Comparison of ENCODE assay signal across 13 mouse cellular contexts in genomic region chr3:108851996-108852697, GRCm38 (mm10). TPM values are rescaled to one million over a fixed set of nuclear protein-coding genes. Genes with fewer than 3 reads are reported as not detected.
DNase-seq lines count a peak whose midpoint lies in the region; ATAC-seq and TF ChIP-seq lines count a peak whose summit lies in the region.
"Had no signal": no experiment of that assay in that cellular context is flagged by ENCODE, and none has a peak within 500 bp of the region (broad histone marks: within the 10 kb centered on the region; RNA-seq: fewer than 3 reads in every experiment).

No protein-coding gene starts in this region.

- TF ChIP-seq EP300 in lung, postnatal 0 days (IDR thresholded peaks at IDR 0.05) = no peak

- 0 out of 2 replicates have a peak overlapping the region, but pooled peaks have one; percentile 1 for H3K27ac ChIP-seq in hindbrain, embryonic 13.5 days
- H3K27ac ChIP-seq in hindbrain, embryonic 14.5 days = no peak overlapping the region
- H3K27ac ChIP-seq in lung, embryonic 14.5 days (ENCODE audit: low read depth) = no peak overlapping the region
- H3K27ac ChIP-seq in lung, postnatal 0 days (ENCODE audit: low read length) = no peak overlapping the region
- peak overlapping the region; percentile 44; the same call in 1 of the 2 replicates for H3K27ac ChIP-seq in brown adipose tissue, adult 24 weeks (replicated peaks; ENCODE audit: low read depth, low read length)
- H3K27ac ChIP-seq: forebrain, embryonic 12.5 days; liver, embryonic 14.5 days had no signal

- H3K36me3 ChIP-seq in hindbrain, embryonic 13.5 days = no peaks in the 10 kb centered on the region
- H3K36me3 ChIP-seq in hindbrain, embryonic 14.5 days (replicated peaks; ENCODE audit: control insufficient read depth, insufficient read depth) = no peaks in the 10 kb centered on the region
- H3K36me3 ChIP-seq in lung, embryonic 14.5 days (ENCODE audit: insufficient read depth) = no peaks in the 10 kb centered on the region
- H3K36me3 ChIP-seq in lung, postnatal 0 days (ENCODE audit: insufficient read depth, low read length) = no peaks in the 10 kb centered on the region
- H3K36me3 ChIP-seq: forebrain, embryonic 12.5 days had no signal

- H3K4me2 ChIP-seq in hindbrain, embryonic 13.5 days = no peak overlapping the region
- no peak overlapping the region for H3K4me2 ChIP-seq in hindbrain, embryonic 14.5 days (replicated peaks)
- H3K4me2 ChIP-seq in lung, embryonic 14.5 days = no peak overlapping the region
- no peak overlapping the region for H3K4me2 ChIP-seq in lung, postnatal 0 days (replicated peaks; ENCODE audit: low read depth, low read length)
- H3K4me2 ChIP-seq: forebrain, embryonic 12.5 days had no signal

- no peaks in the 10 kb centered on the region for H3K9me3 ChIP-seq in hindbrain, embryonic 13.5 days
- H3K9me3 ChIP-seq in hindbrain, embryonic 14.5 days (ENCODE audit: control insufficient read depth, low read length) = no peaks in the 10 kb centered on the region
- no peaks in the 10 kb centered on the region for H3K9me3 ChIP-seq in lung, embryonic 14.5 days (ENCODE audit: low read depth, low read length)
- H3K9me3 ChIP-seq in lung, postnatal 0 days (ENCODE audit: low read length) = no peaks in the 10 kb centered on the region
- H3K9me3 ChIP-seq: forebrain, embryonic 12.5 days had no signal

- TF ChIP-seq CTCF in lung, embryonic 14.5 days (IDR thresholded peaks at IDR 0.05; ENCODE audit: low read depth) = no peak
- no peak for TF ChIP-seq CTCF in lung, postnatal 0 days (IDR thresholded peaks at IDR 0.05)

- intact Hi-C loops in heart, postnatal 14 days (cut with DNase I) = no loop called here

- H3K4me1 ChIP-seq in hindbrain, embryonic 13.5 days (replicated peaks) = peaks cover 30% of the 10 kb centered on the region
- peaks cover 13% of the 10 kb centered on the region for H3K4me1 ChIP-seq in hindbrain, embryonic 14.5 days (replicated peaks; ENCODE audit: control insufficient read depth, insufficient read depth, low read length)
- H3K4me1 ChIP-seq in lung, embryonic 14.5 days (ENCODE audit: insufficient read depth) = peaks cover 22% of the 10 kb centered on the region; the same call in 1 of the 2 replicates
- H3K4me1 ChIP-seq in lung, postnatal 0 days (ENCODE audit: insufficient read depth, low read depth, low read length) = peaks cover 15% of the 10 kb centered on the region; the same call in 1 of the 2 replicates
- H3K4me1 ChIP-seq in brown adipose tissue, adult 24 weeks (ENCODE audit: control insufficient read depth, insufficient read depth, insufficient read length, low read length) = peaks cover 3% of the 10 kb centered on the region; the same call in 1 of the 2 replicates

- no peaks in the 10 kb centered on the region for H3K27me3 ChIP-seq in hindbrain, embryonic 13.5 days
- H3K27me3 ChIP-seq in hindbrain, embryonic 14.5 days (ENCODE audit: control insufficient read depth, insufficient read depth, low read length) = no peaks in the 10 kb centered on the region
- H3K27me3 ChIP-seq in lung, embryonic 14.5 days (ENCODE audit: insufficient read depth, low read length) = no peaks in the 10 kb centered on the region
- H3K27me3 ChIP-seq in lung, postnatal 0 days (replicated peaks; ENCODE audit: insufficient read depth, low read length) = no peaks in the 10 kb centered on the region
- H3K27me3 ChIP-seq: CH12.LX had no signal

- H3K4me3 ChIP-seq in hindbrain, embryonic 13.5 days = no peak overlapping the region
- no peak overlapping the region for H3K4me3 ChIP-seq in hindbrain, embryonic 14.5 days (replicated peaks; ENCODE audit: low read length)
- H3K4me3 ChIP-seq in lung, embryonic 14.5 days (ENCODE audit: low read depth, low read length) = no peak overlapping the region
- no peak overlapping the region for H3K4me3 ChIP-seq in lung, postnatal 0 days (ENCODE audit: low read depth, low read length)
- H3K4me3 ChIP-seq in brown adipose tissue, adult 24 weeks (ENCODE audit: insufficient read depth, low read depth, low read length) = no peak overlapping the region
- H3K4me3 ChIP-seq: forebrain, embryonic 12.5 days had no signal

- no peak for ATAC-seq in hindbrain, embryonic 13.5 days (ENCODE audit: low FRiP score)
- no peak for ATAC-seq in hindbrain, embryonic 14.5 days (ENCODE audit: low FRiP score)
- ATAC-seq in lung, embryonic 14.5 days (ENCODE audit: insufficient read depth) = no peak
- no peak for ATAC-seq in lung, postnatal 0 days

- no peak overlapping the region for H3K9ac ChIP-seq in hindbrain, embryonic 13.5 days
- no peak overlapping the region for H3K9ac ChIP-seq in hindbrain, embryonic 14.5 days
- H3K9ac ChIP-seq in lung, embryonic 14.5 days = no peak overlapping the region
- H3K9ac ChIP-seq in lung, postnatal 0 days (replicated peaks; ENCODE audit: low read depth) = no peak overlapping the region
- H3K9ac ChIP-seq: forebrain, embryonic 12.5 days; liver, embryonic 14.5 days had no signal

- no peak for DNase-seq in hindbrain, embryonic 14.5 days (ENCODE audit: low spot score)
- peak; percentile 49 for DNase-seq in lung, embryonic 14.5 days
- no peak for DNase-seq in lung, postnatal 0 days (ENCODE audit: low spot score)
- DNase-seq in 3T3-L1 (ENCODE audit: low read depth, low spot score) = peak; percentile 32
- no peak for DNase-seq in ovary, adult 18-20 months (ENCODE audit: low spot score)
- DNase-seq in heart, postnatal 14 days = no peak
- DNase-seq: layer of hippocampus, postnatal 36 days had no signal

- WGBS in hindbrain, embryonic 13.5 days = 55% methylated on average over 6 of the region's 6 CpGs
- 54% methylated on average over 6 of the region's 6 CpGs for WGBS in hindbrain, embryonic 14.5 days
- 50% methylated on average over 6 of the region's 6 CpGs for WGBS in lung, embryonic 14.5 days
- WGBS in lung, postnatal 0 days = 48% methylated on average over 6 of the region's 6 CpGs

RNA-seq across cellular contexts. Expression of gene Stxbp3, which starts 11.8 kb away (rescaled TPM):
- 15.5 and 16.7 TPM in 2 replicates for polyA plus RNA-seq in hindbrain, embryonic 13.5 days (2015; fragmentation: Nextera tagmentation; extraction: Ambion mirVana)
- polyA plus RNA-seq in hindbrain, embryonic 14.5 days (2014; fragmentation: Nextera tagmentation; extraction: Ambion mirVana) = 14.5 and 17.9 TPM in 2 replicates
- polyA plus RNA-seq in lung, embryonic 14.5 days (2014; fragmentation: Nextera tagmentation; extraction: Ambion mirVana) = 33.8 and 35.0 TPM in 2 replicates
- 58.1 and 60.6 TPM in 2 replicates for polyA plus RNA-seq in lung, postnatal 0 days (2015; fragmentation: Nextera tagmentation; extraction: Ambion mirVana)
- 21.5 and 25.5 TPM in 2 replicates for polyA plus RNA-seq in brown adipose tissue, adult 24 weeks (2012; ENCODE audit: insufficient read depth, insufficient read length, missing spikeins)
- total RNA-seq in heart, postnatal 14 days (2021) = 10 to 100 TPM; 25.9 to 31.3 TPM

RNA-seq across cellular contexts. Expression of gene Fndc7, which starts 37.7 kb away (rescaled TPM):
- 0.09 TPM in 1 of 2 replicates, not detected in the other for polyA plus RNA-seq in hindbrain, embryonic 13.5 days (2015; fragmentation: Nextera tagmentation; extraction: Ambion mirVana)
- polyA plus RNA-seq in hindbrain, embryonic 14.5 days (2014; fragmentation: Nextera tagmentation; extraction: Ambion mirVana) = not detected in 2 replicates
- 0.12 and 0.59 TPM in 2 replicates for polyA plus RNA-seq in lung, embryonic 14.5 days (2014; fragmentation: Nextera tagmentation; extraction: Ambion mirVana)
- polyA plus RNA-seq in lung, postnatal 0 days (2015; fragmentation: Nextera tagmentation; extraction: Ambion mirVana) = 1.7 and 1.9 TPM in 2 replicates
- polyA plus RNA-seq in brown adipose tissue, adult 24 weeks (2012; ENCODE audit: insufficient read depth, insufficient read length, missing spikeins) = 0.38 TPM in 1 of 2 replicates, not detected in the other
- under 1 TPM in 1 of 2 experiments, not detected in 1; 0.12 TPM for total RNA-seq in heart, postnatal 14 days (2021)
- total RNA-seq: megakaryocyte-erythroid progenitor cell, adult 5-6 weeks had no signal
- polyA plus RNA-seq: forebrain, embryonic 12.5 days; liver, embryonic 14.5 days had no signal

RNA-seq across cellular contexts. Expression of gene Prpf38b, which starts 59.4 kb away (rescaled TPM):
- polyA plus RNA-seq in hindbrain, embryonic 13.5 days (2015; fragmentation: Nextera tagmentation; extraction: Ambion mirVana) = 67.6 and 70.4 TPM in 2 replicates
- 38.1 and 41.8 TPM in 2 replicates for polyA plus RNA-seq in hindbrain, embryonic 14.5 days (2014; fragmentation: Nextera tagmentation; extraction: Ambion mirVana)
- 65.8 and 72.0 TPM in 2 replicates for polyA plus RNA-seq in lung, embryonic 14.5 days (2014; fragmentation: Nextera tagmentation; extraction: Ambion mirVana)
- polyA plus RNA-seq in lung, postnatal 0 days (2015; fragmentation: Nextera tagmentation; extraction: Ambion mirVana) = 42.5 and 48.7 TPM in 2 replicates
- 35.9 and 75.7 TPM in 2 replicates for polyA plus RNA-seq in brown adipose tissue, adult 24 weeks (2012; ENCODE audit: insufficient read depth, insufficient read length, missing spikeins)
- 10 to 100 TPM; 27.7 to 28.1 TPM for total RNA-seq in heart, postnatal 14 days (2021)

Comparison
In these comparisons a context has a peak if more than half of its experiments do, and no peak if none do; other contexts are left out.
1. H3K27ac ChIP-seq: peak in hindbrain, embryonic 13.5 days (single experiment) and brown adipose tissue, adult 24 weeks (single experiment); none in hindbrain, embryonic 14.5 days (single experiment), lung, embryonic 14.5 days (single experiment) and lung, postnatal 0 days (single experiment).
2. DNase-seq: peak in lung, embryonic 14.5 days (single experiment) and 3T3-L1 (single experiment); none in hindbrain, embryonic 14.5 days (single experiment), lung, postnatal 0 days (single experiment), ovary, adult 18-20 months (single experiment) and heart, postnatal 14 days (0 of 2).